Mouse (Mus musculus) CH12F3 (cell line): ENCODE measurements around the gene Aldh3b3.

ENCODE experiments used
- in situ Hi-C: fragments of 300-500 bp; cut with MboI; formaldehyde crosslinking; loops from 2 replicates; pipeline ENCODE4 v1.14.3; 2020; ENCODE audit warnings: low sequenced_read_pairs

The Aldh3b3 gene

DNA sequence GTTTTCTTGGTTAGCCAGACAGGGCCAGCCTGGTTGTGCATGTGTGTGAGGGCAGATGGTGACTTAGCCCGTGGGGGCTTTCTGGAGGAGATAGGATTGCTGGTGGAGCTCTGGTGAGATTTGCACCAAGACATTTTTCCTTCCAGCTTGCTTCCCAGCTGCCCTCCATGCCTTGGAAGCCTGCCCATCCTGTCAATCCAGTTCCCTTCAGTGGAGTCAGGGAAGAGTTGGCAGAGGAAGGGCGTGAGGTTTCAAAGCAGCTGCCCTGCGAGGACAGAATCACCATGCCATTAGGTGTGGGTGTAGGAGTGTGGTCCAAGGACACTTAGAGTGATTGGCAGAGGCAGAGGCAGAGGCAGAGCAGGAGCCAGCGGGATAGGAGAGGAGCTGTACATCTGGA is at the start of gene Aldh3b3:
Gene Aldh3b3 (plus strand): TSS at position 176 of the 400 bp plus-strand sequence.
- in situ Hi-C loops = no loop called here

DNA sequence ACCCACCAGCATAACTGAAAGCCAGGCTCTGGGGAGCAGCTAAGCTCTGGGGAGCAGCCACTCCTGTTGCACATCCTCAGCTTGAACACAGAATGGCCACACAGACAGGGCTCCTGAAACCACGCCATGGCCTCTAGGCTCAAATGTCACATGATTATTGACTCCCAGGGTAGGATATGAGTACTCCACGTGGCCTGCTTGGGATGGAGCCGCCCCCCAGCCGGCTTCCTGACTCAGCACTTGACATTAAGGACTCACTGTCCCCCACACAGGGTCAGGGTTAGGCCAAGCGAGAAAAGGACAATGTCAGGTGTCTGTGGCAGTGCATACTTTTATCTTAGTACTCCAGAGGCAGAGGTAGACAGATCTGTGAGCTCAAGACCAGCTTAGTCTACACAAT is 48.2 kb upstream of the Aldh3b3 start:
- in situ Hi-C loops = no loop called here

DNA sequence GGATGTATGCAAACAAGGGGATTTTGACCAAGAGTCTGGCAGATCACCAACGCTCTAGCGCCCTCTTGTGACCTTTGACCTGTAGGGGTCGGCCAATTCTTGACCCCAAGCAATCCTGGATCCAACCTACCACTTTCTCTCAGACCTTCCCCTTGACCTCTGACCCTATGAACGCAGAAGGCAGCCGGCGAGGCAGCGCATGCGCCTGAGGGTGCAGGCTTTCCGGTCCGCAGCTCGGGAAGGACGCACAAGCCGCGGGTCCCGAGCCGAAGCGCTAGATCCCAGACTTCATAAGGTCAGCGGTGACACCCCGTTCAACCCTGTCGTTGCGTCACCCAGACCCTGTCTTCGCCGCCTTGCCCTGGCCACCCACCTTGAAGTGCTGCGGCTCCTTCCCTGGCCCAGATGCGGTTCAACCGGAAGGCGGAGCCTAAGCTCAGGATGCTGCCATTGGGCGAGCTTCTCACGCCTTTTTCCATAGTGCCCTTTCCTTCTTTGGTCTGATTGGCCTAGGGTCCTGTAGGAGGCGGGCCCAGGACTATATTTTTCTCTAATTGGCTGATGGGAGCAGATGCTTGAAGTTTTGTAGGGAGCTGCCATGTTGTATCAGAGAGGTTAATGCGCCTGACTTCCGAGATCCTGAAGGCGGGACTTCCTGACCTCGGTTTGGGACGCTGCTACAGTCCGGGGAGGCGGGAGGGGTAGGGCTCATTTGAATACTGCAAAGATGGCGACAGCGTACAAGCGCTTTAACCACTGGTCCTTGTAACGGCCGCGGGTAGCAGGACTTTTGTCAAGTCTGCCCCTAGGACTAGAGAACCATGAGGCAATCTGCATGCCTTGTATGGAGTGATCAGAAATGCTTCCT is 45.9 kb upstream of the Aldh3b3 start, which contains the start of gene Ndufs8:
Gene Ndufs8 (minus strand): TSS at position 438 of the 868 bp plus-strand sequence.
- in situ Hi-C loops = no loop called here

DNA sequence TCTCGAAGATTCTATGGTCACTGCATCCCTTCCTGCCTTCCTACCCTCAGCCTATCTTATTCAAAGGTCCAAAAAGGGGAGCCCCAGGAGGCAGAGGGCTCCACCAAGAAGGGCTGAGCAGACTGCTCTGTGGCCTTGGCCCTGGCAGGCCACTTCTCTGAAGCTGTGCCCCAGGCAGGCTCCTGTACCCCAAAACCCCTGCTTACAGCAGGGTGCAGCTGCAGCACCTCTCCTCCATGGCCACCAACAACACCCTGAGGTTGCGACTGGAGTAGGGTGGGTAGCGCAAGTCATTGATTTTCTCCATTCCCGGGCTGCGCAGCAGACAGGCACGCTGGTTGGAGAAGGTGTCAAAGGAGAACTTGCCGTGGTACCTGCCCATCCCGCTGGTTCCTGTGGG is 44.8 kb upstream of the Aldh3b3 start:
- in situ Hi-C loops = no loop called here

DNA sequence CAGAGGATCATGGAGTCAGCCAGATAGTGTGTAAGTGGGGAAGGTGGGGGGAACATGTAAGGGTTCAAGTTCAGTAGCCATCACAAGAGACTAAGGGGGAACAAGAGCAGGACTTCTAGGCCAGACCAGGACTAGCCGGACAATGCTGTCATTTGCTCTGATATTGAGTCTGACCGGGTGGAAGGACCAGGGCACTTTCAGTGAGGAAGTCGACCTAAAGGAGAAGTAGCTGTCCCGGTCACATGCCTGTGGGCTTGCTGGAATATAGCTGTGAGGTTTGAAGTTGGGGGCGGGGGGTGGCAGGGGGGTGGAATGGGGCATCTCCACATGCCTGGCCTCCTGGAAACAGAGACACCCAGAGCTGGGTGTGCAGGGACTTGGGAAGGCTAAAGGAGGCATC is 43.9 kb upstream of the Aldh3b3 start:
- in situ Hi-C loops = no loop called here

DNA sequence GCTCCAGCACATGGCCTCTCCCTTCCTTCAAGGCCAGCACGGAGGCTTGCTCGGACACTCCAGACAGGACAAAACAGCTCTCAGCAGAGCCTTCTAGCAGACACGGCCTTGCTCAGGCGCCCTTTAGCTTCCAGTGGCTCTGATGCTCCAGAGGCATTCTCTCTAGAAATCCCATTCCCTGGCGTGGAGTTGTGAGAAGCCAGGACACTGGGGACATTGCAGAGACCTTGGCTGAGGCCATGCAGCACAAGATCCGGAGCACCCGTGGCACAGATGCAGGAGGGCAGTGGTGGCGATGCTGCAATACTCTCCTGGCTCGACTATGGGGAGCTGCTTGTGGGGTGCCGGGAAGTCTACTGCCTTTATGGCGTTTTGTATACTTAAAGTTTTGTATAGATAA is 41.7 kb upstream of the Aldh3b3 start:
- in situ Hi-C loops = no loop called here

DNA sequence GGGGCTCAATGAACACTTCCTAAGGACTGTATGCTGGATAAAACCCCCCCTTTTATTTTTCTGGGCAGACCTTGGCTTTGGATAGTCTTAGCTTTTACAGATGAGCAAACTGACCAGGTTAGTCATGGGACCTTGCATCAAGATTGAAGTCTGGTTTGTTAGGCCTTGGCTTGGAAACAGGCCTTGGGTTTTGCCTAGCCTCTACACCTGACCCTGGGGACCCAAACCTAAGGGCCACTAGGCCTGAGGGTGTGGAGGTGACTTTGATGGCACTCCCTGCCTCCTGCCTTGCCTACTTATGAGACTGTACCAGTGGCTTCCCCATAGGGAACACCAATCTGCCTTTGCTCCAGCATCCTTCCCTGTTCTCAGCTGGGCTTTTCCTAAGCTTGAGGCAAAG is 38.5 kb upstream of the Aldh3b3 start:
- in situ Hi-C loops = no loop called here

DNA sequence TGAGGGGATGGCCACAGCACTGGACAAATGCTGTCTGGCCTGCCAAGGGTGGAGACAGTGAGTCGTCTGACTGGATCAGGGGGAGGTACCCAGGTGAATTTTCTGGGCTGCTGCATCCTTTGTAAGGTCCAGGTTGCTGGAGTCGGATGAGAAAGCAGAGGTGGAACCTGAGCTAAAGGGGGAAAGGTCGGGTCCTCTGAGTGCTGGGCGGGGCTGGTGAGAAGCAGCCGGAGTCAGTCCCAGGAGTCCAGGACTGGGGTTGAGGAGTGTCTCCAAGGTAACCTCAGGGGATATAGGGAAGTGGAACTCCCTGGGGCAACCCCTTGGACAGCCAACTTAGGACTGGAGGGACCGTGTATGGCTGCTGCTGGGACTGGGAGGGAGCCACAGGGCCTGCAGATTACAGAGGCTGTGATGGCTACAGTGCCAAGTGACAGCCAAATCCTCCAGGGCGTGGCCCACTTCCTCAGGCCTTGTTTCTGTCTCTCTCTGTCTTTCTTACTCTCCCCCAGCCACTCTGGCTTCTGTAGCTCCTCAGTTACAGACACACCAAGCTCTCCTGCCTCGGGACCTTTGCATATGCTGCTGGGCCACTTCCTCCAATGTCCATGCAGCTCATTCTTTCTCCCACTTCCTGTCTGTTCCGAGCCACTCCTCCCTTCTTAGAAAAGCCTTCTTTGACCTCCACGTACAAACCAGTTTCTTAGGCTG is 35.6 kb upstream of the Aldh3b3 start:
- in situ Hi-C loops = no loop called here

DNA sequence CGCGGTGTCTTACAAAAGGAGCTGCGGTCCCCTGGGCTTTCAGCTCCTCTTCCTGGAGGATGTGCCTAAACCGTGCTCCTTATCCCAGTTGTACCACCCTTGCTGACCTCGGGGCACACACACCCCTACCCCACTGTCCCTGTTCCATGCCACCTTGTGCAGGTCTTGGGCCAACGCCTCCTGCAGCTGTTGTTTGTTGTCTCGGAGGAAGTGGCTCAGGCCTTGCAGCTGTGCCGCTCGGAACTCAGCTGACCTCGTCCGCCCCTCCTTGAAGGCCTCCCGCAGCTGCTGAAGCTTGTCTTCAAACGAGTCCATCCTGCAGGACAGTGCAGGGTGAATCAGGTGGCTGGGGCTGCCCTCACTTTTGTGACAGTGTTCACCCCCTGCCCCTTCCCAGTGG is 34.9 kb upstream of the Aldh3b3 start:
- in situ Hi-C loops = no loop called here

DNA sequence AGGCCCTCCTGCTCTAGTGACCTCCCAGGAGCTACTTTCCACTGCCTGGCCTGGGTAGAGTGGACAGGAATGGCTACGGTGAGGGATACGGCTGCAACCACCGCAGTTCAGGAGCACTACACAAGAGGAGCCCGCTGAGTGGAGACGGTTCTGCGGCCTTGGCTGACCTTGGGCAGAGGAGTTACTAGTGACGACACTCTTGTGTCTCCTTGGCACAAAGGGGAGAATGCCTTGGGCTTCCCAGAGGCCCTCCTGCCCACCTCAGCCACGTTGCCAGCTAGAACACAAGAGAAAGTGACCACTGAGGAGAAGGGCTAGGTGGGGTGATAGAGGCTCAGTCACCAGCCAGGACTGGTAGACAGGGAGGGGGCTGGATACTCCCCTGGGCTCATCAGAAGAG is 34.3 kb upstream of the Aldh3b3 start:
- in situ Hi-C loops = no loop called here

DNA sequence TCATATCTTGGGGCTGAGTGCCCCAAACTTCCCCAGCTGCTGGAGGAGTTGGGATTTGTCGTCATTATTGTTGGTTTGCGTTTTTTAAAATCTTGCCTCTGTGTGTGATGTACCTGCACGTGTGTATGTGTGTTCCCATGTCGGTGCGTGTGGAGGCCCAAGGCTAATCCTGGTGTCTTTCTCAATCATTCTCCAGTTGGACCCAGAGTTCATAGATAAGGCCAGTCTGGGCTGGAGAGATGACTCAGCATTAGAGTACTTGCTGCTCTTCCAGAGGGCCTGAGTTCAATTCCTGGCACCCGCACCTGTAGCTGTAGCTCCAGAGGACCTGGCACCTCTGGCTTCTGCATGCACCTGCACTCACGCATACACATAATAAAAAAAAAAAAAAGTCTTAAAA is 33.6 kb upstream of the Aldh3b3 start:
- in situ Hi-C loops = no loop called here

DNA sequence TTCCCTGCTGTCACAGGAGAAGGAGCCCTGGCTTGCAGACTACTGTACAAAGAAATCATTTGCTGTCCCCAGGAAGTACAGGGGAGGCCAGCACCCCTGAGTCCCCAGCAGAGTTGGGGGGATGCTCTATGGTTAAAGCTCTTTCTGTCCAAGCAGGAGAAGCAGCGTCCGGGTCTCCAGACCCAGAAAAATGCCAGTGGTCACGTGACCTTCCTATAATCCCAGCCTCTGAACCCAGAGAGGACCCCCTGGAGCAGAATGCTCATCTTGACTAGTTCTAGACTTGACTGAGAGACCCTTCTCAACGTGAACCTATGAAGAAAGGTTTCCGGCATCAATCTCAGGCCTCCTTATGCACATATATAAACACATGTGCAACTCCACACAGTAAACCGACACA is 32.6 kb upstream of the Aldh3b3 start:
- in situ Hi-C loops = no loop called here

DNA sequence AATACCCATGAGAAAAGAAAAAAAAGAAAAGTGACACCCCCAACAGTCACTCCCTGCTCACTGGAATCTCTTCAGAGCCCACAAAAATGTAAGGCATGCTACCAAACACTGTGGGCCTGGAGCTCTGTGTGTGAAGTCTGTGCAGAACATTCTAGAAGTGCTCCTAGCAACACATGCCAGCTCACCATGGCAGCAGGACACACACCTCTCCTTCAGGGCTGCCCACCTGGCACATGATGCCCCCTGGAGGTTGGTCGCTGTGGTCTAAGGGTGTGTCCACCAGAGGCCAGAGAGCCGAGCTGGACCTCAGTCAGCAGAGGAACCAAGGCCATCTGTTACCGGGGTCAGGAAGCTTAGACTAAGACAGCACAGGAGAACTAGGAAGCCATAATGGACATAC is 32.2 kb upstream of the Aldh3b3 start:
- in situ Hi-C loops = no loop called here

DNA sequence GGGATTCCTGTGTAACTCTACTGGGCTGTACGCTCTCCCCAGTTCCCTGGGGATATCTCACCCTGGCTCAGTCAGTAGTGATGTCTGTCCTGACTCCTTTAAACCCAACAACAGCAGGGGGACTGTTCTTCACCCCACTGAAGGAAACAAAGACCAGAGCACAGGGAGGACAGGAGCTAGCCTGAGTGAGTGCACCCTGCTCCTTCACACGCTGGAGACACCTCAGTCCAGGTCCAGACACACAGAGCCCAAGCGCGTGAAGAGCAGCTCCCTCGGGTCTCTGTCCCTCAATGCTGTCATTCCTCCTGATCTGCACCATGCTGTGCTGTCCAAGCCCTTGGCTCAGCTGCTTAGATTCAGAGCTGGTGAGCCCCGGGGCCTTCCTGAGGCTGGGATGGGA is 31.8 kb upstream of the Aldh3b3 start:
- in situ Hi-C loops = no loop called here

DNA sequence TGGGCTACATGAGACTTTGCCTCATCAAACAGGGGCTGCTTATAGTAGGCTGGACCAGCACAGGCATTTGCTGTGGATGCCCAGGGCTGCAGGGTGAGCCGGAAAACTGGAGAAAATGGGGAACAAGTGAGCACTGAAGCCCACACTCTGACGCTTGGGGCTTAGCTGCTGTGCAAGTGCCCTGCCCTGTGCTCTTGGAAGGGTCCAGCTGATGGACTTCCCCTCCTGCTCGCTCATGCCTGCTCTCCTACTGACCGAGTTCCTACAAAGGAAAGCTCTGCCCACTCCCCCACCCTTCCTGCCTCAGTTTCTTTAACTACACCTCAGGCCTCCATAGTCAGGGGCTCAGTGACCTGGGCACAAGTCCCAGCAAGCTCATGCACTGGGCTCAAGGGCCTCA is 30.5 kb upstream of the Aldh3b3 start:
- in situ Hi-C loops = no loop called here

DNA sequence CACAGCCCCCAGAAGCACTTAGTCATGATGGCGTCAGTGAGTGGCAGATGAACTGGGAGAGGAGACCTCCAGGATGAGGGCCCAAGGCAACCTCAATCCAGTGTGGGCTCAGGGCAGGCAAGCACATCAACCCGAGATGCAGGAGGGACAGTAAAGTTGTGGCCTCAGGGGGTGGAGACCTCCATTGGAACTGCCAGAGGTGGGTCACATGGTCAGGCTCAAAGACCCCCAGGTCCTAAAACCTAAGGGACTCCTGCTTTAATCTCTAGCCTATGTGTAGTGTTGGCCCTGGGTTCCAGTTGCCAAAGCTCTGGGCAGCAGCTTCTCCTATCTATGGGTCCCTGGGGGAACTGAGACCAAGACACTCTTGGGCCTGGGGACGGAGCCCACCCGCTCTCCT is 29.7 kb upstream of the Aldh3b3 start:
- in situ Hi-C loops = no loop called here

DNA sequence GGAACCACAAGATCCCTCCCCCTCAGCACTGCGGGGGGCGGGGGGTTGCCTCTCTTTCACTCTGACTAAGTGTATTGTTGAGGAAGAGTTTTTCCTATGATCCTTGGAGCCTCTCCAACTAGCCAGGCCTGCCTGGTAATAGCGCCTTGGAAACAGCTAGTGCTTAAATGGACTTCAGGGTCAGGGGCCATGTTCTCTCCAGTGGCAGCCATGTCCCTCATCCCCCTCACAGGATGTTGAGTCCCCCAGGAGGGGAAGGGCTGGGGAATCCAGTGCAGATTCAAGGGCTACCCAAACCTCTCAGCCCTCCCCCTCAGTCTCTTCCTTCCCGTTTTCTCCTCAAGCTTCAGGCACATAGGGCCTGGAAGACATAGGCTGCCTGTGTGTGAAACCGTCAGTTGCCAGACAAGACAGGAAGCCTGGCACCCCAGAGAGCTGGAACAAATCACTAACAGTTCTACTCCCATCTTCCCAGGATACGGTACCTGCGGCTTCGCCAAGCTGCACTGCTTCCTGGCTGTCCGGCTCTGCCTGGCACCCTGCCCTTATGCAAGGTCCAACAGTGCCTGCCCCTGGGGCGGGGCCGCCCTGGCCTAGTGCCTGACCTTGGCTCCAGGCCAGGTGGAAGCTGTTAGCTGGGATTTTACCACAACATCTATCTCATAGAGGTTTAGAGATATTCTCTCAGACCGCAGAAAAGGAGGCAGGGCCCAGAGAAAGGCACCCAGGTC is 29.1 kb upstream of the Aldh3b3 start, which contains the start of gene Aldh3b1:
Gene Aldh3b1 (minus strand): TSS at position 598 of the 731 bp plus-strand sequence.
- in situ Hi-C loops = no loop called here

DNA sequence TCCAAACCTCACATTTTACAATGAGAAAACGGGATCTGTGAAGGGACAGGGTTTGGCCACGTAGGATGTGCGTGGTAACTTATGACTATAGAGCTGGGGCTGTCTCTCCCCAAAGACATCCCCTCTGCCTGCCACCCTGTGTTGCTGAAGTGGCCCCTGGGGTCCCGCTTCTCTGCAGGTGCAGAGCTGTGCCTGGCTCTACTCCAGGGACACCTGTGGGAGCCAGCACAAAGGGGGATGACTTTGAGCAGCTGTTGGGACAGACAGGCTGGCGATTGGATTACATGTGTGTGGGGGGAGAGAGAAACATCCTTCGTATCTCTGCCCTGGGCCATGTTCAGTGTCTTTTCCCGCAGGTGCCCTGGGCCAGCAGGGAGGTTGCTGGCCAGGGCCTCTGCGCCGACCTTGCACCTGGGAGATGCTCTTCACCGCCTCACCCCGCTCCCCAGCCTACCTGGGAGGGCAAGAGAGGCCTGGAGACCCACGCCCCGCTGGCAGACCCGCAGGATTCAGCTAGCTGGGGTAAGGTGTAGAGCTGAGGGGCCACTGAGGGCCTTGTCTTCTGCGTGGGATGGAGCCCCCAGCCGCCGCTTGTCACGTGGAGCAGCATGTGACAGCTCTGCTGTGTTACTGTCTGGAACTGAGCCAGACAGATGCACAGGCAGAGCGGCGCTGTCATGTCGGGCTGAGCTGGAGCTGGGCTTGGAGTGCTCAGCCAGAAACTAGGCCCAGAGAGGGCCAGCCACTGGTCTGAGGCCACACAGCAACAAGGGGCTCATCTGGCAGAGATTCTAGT is 28.0 kb upstream of the Aldh3b3 start:
- in situ Hi-C loops = no loop called here

DNA sequence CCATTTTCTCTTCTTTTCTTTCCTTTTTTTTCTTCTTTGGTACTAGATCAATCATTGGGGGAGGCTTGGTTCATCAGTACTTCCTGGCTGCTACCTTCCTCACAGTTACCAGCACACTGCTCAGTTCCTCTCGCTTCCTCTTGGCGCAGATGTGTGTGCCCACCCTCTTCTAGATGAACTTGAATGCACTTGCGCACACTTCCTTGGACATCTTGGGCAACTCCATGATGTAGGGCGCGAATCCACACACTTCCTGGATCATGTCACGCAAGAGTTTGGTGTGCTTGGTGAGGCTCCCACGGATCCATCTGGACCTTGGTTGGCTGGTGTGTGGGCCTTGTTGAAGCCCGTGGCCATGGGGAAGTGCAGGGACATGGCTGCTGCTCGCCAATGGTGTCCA is 26.7 kb upstream of the Aldh3b3 start:
- in situ Hi-C loops = no loop called here

DNA sequence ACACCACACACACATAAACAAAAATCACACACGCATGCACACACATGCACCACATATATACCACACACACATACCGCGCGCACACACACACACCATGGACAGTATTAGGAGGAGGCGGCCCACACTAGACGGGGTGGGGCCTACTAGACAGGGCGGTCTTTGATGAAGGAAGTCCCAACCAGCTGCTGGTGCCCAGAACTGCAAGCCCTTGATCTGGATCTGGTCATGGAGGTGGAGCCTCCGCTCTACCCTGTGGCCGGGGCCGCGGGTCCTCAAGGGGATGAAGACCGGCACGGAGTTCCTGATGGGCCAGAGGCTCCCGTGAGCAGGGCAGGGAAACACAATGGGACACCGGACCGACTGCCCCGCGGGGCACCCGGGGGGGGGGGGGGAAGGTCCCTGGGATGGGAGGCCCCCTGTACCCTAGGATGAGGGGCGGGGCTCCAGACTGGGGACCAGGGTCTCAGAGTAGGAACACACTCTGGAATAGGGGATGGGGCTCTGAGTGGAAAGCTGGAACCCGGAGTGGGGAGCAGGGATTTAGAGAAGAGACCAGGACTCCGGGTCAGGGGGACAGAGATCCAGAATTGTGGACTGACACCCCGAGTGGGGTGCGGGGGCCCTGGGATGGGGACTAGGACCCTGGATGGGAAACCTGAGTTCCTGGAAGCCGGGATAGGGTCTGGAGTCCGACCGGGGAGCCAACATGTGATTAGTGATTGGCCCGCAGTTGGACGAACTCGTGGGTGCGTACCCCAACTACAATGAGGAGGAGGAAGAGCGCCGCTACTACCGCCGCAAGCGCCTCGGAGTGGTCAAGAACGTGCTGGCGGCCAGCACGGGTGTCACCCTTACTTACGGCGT is 23.2 kb upstream of the Aldh3b3 start, which contains the start of gene Unc93b1:
Gene Unc93b1 (plus strand): TSS at position 155 of the 864 bp plus-strand sequence.
- in situ Hi-C loops = no loop called here
